Mouse (Mus musculus) midbrain, embryonic 12.5 days (tissue): ENCODE measurements around the gene Map3k9. TPM values are rescaled to one million over a fixed set of nuclear protein-coding genes. Genes with fewer than 3 reads are reported as not detected.

Experiments
- ATAC-seq: fragments of 200-750 bp; cut with Nextera tagmentation; 2 replicates; pipeline ENCODE4 v1.8.0; 2017; ENCODE audit warnings: low read depth, moderate TSS enrichment, moderate library complexity; ENCODE audit not compliant: low FRiP score
- H3K27ac ChIP-seq: fragments of 300-500 bp; sonication (generic); replicated peaks from 2 replicates; pipeline ENCODE4 v1.5.1; 2016; ENCODE audit warnings: mild to moderate bottlenecking
- H3K27me3 ChIP-seq: fragments of 300-500 bp; sonication (generic); 2 replicates; pipeline ENCODE4 v1.6.1; 2016; ENCODE audit warnings: mild to moderate bottlenecking
- H3K36me3 ChIP-seq: fragments of 300-500 bp; sonication (generic); 2 replicates; pipeline ENCODE4 v1.6.1; 2016
- H3K4me1 ChIP-seq: fragments of 300-500 bp; sonication (generic); 2 replicates; pipeline ENCODE4 v1.6.1; 2016
- H3K4me2 ChIP-seq: fragments of 300-500 bp; sonication (generic); replicated peaks from 2 replicates; pipeline ENCODE4 v1.6.1; 2016; ENCODE audit warnings: mild to moderate bottlenecking, moderate library complexity
- H3K4me3 ChIP-seq: fragments of 300-500 bp; sonication (generic); 2 replicates; pipeline ENCODE4 v1.5.1; 2016; ENCODE audit warnings: mild to moderate bottlenecking
- H3K9ac ChIP-seq: fragments of 300-500 bp; sonication (generic); replicated peaks from 2 replicates; pipeline ENCODE4 v1.6.1; 2016; ENCODE audit warnings: mild to moderate bottlenecking, moderate library complexity
- H3K9me3 ChIP-seq: fragments of 300-500 bp; sonication (generic); 2 replicates; pipeline ENCODE4 v1.6.1; 2016; ENCODE audit warnings: mild to moderate bottlenecking
- WGBS: fragments of 180-500 bp; shearing (Covaris S2); methylation state at CpG from one replicate; pipeline ENCODE4 v1.1.7; 2016; 5-methylcytosine and 5-hydroxymethylcytosine counted together
- polyA plus RNA-seq: library from polyadenylated mRNA; unstranded; fragments of >200 nt; fragmentation: Nextera tagmentation; extraction: Ambion mirVana; gene quantifications from 2 replicates; pipeline ENCODE4 v1.2.1, GENCODE M21; 2016

Gene Map3k9
- polyA plus RNA-seq, 1 experiment from 2014 or later: 5.6 TPM

DNA sequence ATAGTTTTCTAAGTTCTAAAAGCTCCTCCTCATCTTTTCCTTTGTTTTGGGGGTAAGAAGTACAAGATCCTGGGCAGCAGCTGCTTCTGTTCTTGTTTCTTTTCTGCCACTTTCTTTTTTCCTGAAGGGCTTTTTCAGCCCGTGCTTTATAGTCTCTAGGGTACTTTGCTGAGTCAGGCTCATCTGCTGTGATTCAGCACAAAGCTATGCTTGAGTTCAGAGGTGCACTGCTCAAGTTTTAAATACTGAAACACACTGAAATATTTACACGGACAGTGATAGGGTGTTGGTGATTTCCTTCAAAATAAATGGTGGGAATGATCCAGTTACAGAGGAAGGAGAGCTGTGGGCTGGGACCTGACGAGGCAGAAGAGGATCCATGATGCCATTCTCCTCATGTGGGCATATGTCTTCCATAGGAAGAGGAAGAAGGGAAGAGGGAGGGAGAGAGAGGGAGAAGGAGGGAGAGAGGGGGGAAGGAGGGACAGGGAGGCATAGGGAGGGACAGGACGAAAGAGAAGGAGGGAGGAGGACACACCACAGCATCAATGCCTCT, 32.9 kb downstream of the Map3k9 start:
- H3K4me2 ChIP-seq: no peak overlapping the region
- no peaks in the 10 kb centered on the region for H3K4me1 ChIP-seq
- H3K27me3 ChIP-seq: no peaks in the 10 kb centered on the region
- no peak overlapping the region for H3K27ac ChIP-seq
- 60% methylated on average over 4 of the region's 4 CpGs for WGBS
- H3K4me3 ChIP-seq: no peak overlapping the region
- no peak overlapping the region for H3K9ac ChIP-seq
- no peaks in the 10 kb centered on the region for H3K9me3 ChIP-seq
- no peak for ATAC-seq
- 0 out of 2 replicates have a peak, but pooled peaks cover 5% of the 10 kb centered on the region for H3K36me3 ChIP-seq

DNA sequence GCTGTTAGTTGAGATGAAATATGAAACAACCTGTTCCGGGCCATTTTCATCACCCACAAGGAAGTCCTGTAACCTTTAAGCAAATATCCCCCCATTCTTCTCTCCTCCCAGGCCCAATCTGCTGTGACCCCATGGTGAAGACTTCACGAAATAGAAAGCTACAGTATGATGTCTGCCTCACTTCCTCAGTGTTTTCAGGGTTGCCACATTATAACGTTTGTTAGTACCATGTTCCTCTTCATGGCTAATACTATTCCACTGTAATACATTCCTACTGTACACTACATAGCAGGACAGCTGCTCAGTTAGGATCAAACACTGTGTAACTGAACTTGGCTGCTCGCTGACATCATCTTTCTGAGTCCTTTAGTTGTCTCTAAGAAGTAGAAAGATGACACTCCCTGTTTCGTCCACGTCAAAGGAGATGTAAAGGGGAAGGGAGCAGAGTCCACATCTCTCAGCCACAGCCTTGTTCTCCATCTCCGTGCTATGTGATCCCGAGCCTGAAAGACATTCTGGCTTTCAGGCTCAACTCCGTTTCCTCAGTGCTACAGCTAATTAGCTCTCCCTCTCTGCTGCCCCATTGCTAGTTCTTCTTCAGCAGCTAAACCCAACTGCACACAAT, 34.5 kb downstream of the Map3k9 start:
- 79% methylated on average over 9 of the region's 9 CpGs for WGBS
- Histone ChIP-seq H3K4me3 (no peak overlapping the region), H3K4me2 (no peak overlapping the region), H3K9me3 (no peaks in the 10 kb centered on the region), H3K36me3 (0 out of 2 replicates have a peak, but pooled peaks cover 5% of the 10 kb centered on the region), H3K27ac (no peak overlapping the region), H3K27me3 (no peaks in the 10 kb centered on the region), H3K4me1 (no peaks in the 10 kb centered on the region), H3K9ac (no peak overlapping the region)
- ATAC-seq: no peak

DNA sequence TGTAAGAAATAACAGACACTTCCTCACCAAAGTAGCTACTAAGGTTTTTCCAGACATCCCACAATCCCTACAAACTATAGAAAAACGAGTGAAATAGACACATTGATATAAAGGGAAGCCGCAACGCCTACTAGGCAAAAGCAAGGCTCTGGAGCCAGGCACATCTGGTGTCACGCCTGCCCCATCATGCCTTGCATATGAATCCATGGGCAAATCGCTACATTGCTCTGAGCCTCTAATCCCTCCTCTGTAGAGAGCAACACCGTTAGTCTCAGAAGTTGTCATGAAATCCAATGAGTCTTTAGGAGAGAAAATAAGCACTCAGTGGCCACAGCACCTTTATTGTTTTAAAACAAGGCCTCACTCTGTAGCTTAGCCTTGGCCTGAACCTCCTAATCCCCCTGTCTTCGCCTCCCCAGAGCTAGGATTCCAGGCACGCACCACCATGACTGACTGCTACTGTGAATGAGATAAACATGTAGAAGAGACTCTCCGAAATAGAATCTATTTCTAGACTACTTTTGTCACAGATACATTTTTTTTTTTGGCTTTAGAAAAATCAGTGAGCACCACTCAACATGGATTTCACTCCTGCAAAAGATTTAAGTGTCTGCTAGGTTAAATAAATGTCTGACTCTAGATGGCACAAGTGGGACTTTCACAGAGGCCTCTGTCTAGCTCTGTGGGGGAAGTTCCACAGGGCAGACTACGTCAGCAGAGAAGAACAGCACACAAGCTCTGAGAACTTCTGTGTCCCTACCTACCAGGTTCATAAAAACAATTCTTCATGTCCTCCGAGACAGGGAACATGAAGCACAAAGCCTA, 45.5 kb downstream of the Map3k9 start:
- Histone ChIP-seq H3K9ac (no peak overlapping the region), H3K4me1 (no peaks in the 10 kb centered on the region), H3K4me3 (no peak overlapping the region), H3K4me2 (no peak overlapping the region), H3K36me3 (peaks cover 21% of the 10 kb centered on the region), H3K9me3 (no peaks in the 10 kb centered on the region), H3K27me3 (no peaks in the 10 kb centered on the region), H3K27ac (no peak overlapping the region)
- ATAC-seq: no peak
- 63% methylated on average over 11 of the region's 11 CpGs for WGBS

DNA sequence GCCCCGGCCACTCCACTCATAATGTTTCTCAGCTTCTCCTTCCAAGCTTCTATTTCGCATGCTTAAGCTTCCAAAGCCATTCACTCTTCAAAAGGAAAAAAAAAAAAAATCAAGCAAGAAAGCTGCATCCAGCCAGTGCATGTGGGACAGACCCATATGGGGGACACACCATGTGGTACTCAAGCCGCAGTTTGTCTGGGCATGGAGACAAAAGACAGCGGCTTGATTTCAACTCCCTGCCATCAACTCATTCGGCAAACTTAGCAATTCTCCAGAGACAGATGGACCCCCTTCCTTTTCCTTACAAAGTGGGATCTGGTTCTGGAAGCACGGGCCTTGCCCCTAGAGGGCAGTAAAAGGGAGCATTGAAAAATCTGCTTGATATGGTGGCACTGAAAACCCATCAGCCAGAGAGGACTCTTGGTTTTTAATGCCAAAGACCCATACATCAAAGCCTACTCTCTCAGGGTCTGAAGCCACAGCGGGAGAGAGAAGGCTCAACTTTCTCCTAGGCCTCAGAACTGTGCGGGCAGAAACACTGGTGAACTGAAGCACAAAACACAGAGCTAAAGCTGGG, 54.6 kb downstream of the Map3k9 start:
- Histone ChIP-seq H3K4me3 (no peak overlapping the region), H3K27ac (no peak overlapping the region), H3K27me3 (no peaks in the 10 kb centered on the region), H3K36me3 (peaks cover 31% of the 10 kb centered on the region; the same call in 1 of the 2 replicates), H3K9me3 (no peaks in the 10 kb centered on the region), H3K9ac (no peak overlapping the region), H3K4me1 (no peaks in the 10 kb centered on the region), H3K4me2 (no peak overlapping the region)
- ATAC-seq: no peak
- 81% methylated on average over 8 of the region's 8 CpGs for WGBS

DNA sequence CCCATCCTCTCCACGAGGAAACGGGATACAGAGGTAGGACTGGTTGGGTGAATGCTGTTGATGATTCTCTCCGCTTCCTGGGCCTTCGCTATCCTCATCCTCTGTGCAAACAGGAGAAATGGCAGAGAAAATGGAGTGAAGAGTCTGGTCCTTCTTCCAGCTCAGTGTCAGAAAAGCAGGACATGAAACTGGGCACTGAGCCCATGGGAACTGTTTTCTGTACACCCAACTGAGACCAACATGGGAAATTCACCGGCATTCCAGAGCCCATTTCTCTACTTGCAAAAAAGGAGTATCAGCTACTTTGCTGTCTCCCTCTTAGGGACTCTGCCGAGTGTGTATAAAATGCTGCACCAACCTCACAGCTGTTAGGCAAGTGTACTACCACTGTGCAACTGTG, 56.2 kb downstream of the Map3k9 start:
- H3K27ac ChIP-seq: no peak overlapping the region
- peaks cover 28% of the 10 kb centered on the region; the same call in 1 of the 2 replicates for H3K36me3 ChIP-seq
- no peak overlapping the region for H3K4me2 ChIP-seq
- H3K9ac ChIP-seq: no peak overlapping the region
- no peak overlapping the region for H3K4me3 ChIP-seq
- H3K9me3 ChIP-seq: no peaks in the 10 kb centered on the region
- no peak for ATAC-seq
- WGBS: 95% methylated on average over 6 of the region's 6 CpGs
- H3K4me1 ChIP-seq: no peaks in the 10 kb centered on the region
- no peaks in the 10 kb centered on the region for H3K27me3 ChIP-seq

DNA sequence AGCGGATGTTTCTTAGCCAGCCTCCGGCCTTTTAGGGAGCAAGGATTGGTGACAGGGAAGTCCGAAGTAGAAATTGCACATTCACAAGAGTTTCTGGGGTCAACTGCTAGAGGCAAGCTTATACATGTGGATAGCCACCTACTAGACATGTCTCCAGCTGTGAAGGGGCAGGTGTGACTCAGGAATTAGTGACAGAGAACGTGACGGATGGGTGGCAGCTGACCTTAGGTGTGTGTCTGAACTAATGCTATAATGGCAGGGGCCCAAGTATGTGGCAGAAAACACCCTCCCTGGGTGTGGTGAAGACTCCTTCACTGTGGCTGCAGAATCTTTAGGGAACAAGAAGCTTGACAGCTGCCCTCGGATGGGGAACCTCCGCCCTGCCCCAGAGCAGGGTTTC, 57.6 kb downstream of the Map3k9 start:
- Histone ChIP-seq H3K9ac (no peak overlapping the region), H3K36me3 (peaks cover 18% of the 10 kb centered on the region; the same call in 1 of the 2 replicates), H3K27ac (no peak overlapping the region), H3K4me1 (no peaks in the 10 kb centered on the region), H3K9me3 (no peaks in the 10 kb centered on the region), H3K4me2 (no peak overlapping the region), H3K27me3 (no peaks in the 10 kb centered on the region), H3K4me3 (no peak overlapping the region)
- no peak for ATAC-seq
- 92% methylated on average over 7 of the region's 7 CpGs for WGBS

DNA sequence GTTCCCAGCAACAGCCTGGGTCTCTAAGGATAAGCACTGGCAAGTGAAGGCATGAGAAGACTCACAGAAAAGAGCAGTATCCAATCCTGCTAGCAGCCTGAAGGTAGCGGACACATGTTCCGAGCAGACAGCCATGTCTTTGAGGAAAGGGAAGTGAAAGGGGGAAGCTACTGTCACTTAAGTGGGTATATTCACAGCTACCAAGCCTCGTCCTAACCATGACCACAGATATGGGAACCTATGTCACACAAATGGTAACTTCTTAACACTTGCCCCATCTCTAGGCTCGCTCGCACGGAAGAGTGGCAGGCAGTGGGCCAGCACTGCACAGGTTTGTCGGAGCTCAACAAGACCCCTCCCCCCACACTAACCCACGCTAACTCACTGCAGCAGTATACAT, 61.3 kb downstream of the Map3k9 start:
- Histone ChIP-seq H3K27ac (no peak overlapping the region), H3K4me1 (peaks cover 5% of the 10 kb centered on the region), H3K4me2 (no peak overlapping the region), H3K4me3 (no peak overlapping the region), H3K9me3 (no peaks in the 10 kb centered on the region), H3K27me3 (no peaks in the 10 kb centered on the region), H3K9ac (no peak overlapping the region), H3K36me3 (peaks cover 12% of the 10 kb centered on the region; the same call in 1 of the 2 replicates)
- WGBS: 93% methylated on average over 8 of the region's 8 CpGs
- ATAC-seq: no peak

DNA sequence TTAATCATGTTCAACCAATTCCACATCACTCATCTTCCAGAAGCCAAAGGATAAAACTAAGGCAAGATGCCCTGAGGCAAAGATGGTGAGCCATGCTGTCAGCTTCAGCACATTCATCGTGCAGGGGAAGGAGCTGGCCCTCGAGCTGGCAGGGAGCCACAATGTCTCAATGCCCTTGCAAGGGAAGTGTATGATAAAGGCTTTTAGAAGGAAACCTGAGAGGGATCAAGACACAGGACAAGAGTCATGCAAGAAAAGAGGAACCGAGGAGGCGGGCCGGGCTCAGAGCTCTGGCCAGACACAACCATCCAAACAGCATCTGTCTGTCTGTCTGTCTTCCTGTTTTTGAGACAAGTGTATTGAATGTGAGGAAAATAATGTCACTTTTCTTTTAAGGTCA, 61.8 kb downstream of the Map3k9 start:
- ATAC-seq: no peak
- 90% methylated on average over 5 of the region's 5 CpGs for WGBS

DNA sequence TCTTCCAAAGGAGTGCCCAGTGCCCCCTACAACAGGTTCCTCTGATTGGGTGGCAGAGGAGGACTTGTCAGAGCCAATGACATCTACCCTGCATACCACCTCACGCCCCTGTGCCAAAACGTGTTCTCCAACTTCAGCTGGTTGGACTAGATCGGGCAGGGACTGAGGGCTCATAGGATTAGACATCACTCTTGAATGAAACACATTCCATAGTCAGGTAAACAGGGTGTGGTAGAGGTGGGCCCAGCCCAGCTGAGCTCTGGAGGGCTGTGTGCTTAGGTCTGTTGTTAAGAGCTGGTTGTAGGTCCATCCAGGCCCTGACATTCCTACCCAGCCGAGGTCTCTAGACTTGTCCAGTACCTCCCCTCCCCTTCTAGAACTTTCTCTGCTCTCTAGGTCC, 68.4 kb downstream of the Map3k9 start:
- Histone ChIP-seq H3K4me2 (no peak overlapping the region), H3K27ac (no peak overlapping the region), H3K9ac (no peak overlapping the region), H3K36me3 (no peaks in the 10 kb centered on the region), H3K27me3 (no peaks in the 10 kb centered on the region), H3K4me1 (peaks cover 15% of the 10 kb centered on the region), H3K4me3 (no peak overlapping the region), H3K9me3 (peaks cover 6% of the 10 kb centered on the region; the same call in 1 of the 2 replicates)
- WGBS: 84% methylated on average over 4 of the region's 4 CpGs
- ATAC-seq: no peak

More for the DNA sequence above, 61.8 kb downstream of the Map3k9 start:
- Histone ChIP-seq H3K4me2 (no peak overlapping the region), H3K4me3 (no peak overlapping the region), H3K9me3 (no peaks in the 10 kb centered on the region), H3K27me3 (no peaks in the 10 kb centered on the region), H3K36me3 (peaks cover 7% of the 10 kb centered on the region; the same call in 1 of the 2 replicates), H3K9ac (no peak overlapping the region), H3K27ac (no peak overlapping the region), H3K4me1 (peaks cover 10% of the 10 kb centered on the region)

DNA sequence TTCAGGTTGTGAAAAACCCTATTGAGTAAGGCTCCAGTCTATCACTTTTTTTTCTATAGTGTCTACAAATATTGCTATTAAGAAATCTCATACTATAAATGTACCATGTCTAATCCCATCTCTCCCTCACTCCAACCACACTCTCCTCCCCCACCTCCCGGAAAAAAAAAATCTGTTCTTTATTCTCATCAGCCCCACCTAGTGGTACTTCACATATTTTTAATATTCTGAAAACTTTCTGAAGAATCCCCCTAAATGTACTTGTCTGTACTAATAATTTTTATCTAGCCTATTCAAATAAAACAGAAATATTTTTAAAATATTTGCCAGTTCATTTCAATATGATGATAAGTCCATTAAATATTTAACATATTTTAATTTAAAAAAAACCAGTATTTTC, 78.1 kb downstream of the Map3k9 start:
- Histone ChIP-seq H3K4me3 (no peak overlapping the region), H3K4me1 (peaks cover 4% of the 10 kb centered on the region), H3K36me3 (no peaks in the 10 kb centered on the region), H3K27ac (no peak overlapping the region), H3K9me3 (peaks cover 5% of the 10 kb centered on the region; the same call in 1 of the 2 replicates), H3K27me3 (peaks cover 6% of the 10 kb centered on the region; the same call in 1 of the 2 replicates), H3K4me2 (no peak overlapping the region), H3K9ac (no peak overlapping the region)
- no peak for ATAC-seq
- 6% methylated on average over 1 of the region's 1 CpGs for WGBS

DNA sequence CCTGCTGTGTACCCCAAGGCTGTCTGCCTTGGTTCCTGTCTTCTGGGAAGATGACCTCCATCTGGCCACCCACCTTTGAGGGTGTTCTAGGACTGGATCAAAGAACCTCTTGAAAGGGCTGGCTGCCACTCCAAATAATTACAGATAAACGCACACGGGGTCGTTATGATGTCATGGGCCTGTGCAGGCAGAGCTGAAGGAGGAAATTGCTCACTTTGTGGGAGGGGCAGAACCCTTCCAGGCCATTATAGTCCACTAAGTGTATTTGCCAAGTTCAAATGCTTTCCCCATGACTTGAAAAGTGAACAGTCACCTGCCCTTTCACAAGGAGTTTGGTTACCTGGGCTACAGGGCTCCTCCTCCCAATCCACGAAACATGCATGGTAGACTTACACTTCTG, 83.0 kb downstream of the Map3k9 start:
- 71% methylated on average over 4 of the region's 4 CpGs for WGBS
- H3K9ac ChIP-seq: no peak overlapping the region
- no peak overlapping the region for H3K4me2 ChIP-seq
- H3K4me3 ChIP-seq: no peak overlapping the region
- H3K36me3 ChIP-seq: no peaks in the 10 kb centered on the region
- ATAC-seq: no peak
- H3K4me1 ChIP-seq: peaks cover 4% of the 10 kb centered on the region
- no peaks in the 10 kb centered on the region for H3K9me3 ChIP-seq
- H3K27me3 ChIP-seq: peaks cover 6% of the 10 kb centered on the region; the same call in 1 of the 2 replicates
- no peak overlapping the region for H3K27ac ChIP-seq
